Mouse (Mus musculus) thymus, adult 18-20 months (tissue): ENCODE measurements at regions not wholly inside any gene's neighbourhood (a gene's known extent, or its start where the extent isn't known, plus 50 kb on each side); places are given as distances from the start of the nearest gene placed in this dataset.
"Not testable (repeated sequence)": the region's sequence is repeated elsewhere in the genome, so short reads cannot be mapped to it uniquely, and the experiment has no call there.

Source experiments
- DNase-seq, 2 experiments: peaks; one replicate each; pipeline ENCODE4 v3.0.0; 2022; ENCODE audit warnings: mixed read lengths in 2 of 2

DNA sequence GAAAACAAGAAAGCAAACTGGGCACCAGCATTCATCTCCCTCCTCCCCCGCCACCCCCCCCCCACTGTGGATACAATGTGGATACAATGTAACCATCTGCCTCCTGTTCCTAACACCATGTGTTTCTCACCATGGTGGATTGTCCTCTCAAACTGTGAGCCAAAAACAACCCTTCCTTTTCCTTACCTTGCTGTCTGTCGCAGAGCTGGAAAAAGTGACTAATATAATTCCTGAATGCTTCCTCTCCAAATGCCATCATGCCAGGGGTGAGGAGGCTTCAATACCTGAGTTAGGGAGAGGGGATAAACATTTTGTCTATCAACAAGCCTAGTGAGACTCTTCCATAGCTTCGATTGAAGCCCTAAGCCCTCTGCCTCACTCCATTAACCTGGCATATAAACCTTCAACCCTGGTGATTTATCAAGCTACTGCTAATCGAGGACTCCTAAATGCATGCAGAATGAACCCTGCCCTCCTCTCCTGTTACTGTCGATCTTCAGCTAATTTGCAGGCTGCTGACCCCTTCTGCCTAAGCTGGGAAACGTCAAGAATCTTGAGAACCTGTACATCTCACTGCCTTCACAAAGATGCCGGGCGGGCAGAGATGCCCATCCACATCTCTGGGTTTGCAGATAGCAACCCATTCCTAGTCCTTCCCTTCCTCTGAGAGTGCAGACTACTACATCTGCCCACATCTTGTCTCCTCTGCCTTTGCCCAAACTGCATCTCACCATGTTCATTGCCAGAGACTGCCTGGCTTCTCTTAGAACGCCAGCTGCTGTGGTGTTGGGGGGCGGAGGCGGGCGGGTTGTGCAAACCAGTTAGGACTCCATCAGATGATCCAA, 184.3 kb upstream of the Rpl38 start:
- no peak for DNase-seq

DNA sequence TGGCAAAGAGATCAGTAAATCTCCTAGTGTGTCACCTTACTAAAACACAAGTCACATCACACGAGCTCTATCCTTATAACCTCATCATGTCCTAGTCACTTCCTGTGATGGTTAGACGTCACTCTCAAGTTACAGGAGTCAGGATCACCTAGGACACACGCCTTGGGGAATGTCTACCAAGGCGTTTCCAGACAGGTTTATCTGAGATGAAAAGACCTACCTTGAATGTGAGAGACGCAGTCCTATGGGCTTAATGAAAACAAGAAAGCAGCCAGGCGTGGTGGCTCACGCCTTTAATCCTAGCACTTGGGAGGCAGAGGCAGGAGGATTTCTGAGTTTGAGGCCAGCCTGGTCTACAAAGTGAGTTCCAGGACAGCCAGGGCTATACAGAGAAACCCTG, 185.0 kb upstream of the Rpl38 start:
- not testable (repeated sequence) for DNase-seq

DNA sequence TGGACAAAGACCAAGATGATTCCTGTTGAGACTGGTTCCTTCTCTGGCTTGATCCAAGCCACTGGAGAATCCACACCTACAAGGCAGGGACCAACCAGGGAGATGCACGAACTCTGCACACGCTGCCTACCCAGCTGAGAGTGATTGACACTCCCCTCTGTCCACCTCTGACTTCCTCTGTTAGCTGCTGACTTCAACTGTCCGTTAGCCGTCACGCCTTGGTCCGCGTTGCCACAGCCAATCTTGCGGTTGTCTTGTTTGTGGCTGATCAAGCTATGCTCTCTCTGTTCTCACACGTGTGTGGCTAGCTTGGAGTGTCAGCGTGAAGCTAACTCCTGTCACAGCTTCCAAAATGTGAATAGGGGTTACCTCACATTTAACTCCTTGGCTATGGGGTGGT, 186.3 kb upstream of the Rpl38 start:
- no peak for DNase-seq

DNA sequence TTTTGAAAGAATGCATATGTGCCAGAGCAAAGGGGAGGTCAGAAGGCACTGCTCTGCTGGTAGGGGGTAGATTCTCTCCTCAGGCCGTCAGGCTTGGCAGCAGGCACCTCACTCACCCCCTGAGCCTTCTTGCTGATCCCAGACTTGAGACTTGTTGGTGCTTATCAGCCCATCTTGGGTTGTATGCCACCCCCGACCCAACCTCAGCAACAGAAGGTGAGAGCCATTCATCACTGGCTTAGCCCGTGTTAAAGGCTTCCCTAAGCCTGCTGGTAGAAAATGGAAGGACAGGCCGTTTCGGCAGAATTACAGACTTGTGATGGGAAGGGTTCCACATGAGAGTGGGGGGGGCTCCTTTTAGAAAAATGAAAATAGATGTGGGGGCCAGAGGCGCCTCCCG, 187.3 kb upstream of the Rpl38 start:
- DNase-seq, result no peak

DNA sequence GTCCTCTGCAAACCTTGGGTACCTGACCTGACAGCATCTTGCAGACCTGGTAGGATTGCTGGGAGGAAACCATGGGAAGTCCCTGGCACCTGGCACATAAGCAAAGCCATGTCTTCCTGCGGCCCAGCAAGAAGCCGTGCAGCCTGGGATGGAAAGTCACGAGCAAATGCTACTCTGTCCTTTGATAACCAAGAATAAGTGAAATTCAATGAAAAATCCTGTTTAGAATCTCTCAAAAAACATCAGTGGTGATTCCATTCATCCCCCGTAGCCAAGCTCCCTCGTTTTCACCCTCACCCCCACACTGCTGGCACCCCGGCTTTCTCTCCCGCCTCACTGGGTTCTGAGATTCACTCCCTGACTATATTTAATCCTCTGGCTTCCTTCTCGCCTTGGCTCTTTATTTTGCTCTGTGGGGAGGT, 188.2 kb upstream of the Rpl38 start:
- DNase-seq, result no peak

DNA sequence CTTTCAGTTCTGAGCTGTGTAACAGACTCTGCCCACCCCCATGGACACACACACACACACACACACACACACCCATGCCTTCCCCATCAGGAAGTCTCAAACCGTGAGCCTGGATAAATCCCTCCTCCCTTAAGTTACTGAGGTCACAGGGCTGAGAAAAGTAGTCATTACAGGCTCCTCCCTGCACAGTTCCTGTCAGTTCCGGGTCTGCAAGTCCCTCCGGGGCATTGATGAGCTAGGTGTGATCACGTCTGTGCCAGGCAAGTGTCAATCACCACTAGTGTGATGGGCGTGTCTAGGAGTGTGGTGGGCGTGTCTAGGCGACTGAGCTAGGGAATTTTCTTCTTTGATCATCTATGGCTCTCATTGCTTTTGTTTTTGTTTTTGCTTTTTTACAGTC, 189.6 kb upstream of the Rpl38 start:
- DNase-seq, result no peak

DNA sequence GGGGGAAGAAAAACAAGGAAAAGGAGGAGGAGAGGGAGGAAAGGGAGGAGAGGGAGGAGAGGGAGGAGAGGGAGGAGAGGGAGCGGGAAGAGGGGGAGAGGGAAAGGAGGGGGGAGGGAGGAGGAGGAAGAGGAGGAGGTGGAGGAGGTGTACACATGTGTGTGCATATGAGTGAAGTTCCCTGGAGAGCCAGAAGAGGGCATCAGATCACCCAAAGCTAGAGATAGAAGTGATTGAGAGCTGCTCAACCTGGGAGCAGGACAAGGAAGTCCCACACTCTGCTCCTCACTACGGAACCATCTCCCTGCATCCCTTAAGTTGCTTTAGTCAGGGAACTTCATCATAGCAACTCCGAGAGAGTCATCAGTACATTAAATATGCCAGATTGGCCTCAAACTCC, 191.0 kb upstream of the Rpl38 start:
- no peak for DNase-seq

DNA sequence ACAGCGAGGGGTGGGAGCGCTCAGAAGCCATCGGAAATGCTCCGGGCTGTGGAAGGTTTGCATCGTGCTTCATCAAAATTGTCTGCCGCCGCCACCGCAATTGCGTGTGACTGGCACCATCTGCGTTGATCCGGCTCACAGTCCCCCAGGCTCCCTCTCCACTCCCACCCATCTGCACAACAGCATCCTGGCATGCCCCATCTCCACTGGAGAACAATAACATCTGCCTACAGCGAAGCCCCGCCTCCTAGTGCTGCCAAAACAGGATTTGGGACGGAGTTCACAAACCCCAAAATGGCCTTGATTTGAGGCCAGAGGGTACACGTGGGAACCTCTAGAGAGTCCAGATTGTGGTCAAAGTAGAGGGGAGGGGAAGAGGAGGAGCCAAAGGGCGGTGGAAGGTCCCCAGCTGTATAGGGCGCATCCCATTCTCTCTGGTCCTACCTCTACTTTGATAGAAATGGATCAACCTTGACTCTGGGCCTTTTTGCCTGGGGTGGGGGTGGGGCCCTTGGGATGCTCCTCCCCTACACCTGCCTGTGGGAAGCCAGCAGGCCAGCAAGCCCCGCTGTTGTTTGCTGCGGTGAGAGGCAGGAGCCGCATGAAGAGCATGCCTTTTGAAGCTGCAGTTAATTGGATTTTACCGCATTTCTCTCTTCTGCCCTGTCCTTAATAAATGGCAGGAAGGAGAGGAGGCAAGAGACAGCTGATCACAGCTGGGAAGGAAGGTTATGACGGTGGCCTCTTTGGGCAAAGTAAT, 195.6 kb upstream of the Rpl38 start:
- DNase-seq, result no peak

DNA sequence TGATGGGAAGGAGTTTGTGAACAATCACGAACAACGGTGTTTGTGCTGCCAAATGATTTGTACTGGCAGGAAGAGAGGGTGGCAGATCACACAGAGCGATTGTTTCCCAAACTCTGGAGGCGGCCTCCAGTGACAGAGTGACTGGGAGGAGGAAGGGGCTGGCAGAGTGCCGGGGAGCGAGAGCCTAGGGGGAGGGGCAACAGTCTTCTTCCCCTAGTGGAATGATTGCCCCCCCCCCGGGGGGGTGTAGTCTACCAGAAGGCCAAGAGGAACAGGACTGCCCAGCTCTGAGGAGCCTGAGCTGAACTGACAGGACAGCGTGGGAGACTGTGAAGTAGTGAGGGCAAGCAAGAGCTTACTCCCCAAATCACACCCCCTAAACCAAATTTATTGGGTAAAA, 199.9 kb upstream of the Rpl38 start:
- DNase-seq, result no peak

DNA sequence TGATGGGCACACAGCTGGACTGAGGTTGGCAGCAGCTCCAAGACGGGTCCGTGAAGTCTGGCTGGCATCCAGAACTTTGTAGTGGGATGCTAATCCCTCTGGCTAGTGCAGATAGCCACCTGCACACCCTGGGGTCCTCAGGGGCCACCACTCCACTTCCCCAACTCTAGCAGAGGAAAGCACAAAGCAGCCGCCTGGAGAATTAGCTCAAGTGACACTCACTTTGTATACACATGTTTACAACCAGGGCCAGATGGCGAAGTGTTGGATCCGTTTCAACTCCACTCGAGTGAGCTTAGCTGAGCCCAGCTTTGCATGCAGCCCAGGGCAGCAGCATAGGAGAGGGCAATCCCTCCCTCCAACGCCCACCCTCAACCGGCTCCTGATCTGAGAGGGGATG, 200.5 kb upstream of the Rpl38 start:
- no peak for DNase-seq

DNA sequence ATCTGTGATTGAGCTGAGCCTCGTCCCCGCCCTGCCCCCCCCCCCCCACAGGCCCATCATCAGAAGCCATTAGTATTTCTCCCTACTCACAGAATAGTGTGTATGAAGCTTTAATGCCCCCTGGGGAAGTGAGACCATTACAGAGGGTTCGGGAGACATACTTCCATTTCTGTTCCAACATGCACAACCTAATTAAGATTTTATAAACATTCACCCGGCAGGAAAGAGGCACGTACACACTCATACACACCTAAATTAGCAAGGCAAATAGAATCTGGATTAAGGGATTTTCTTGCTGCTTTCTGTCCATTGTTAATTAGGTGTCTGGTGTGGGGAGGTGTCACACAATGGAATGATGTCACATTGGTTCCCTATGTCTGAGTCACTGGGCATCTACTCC, 202.8 kb upstream of the Rpl38 start:
- DNase-seq, result no peak

DNA sequence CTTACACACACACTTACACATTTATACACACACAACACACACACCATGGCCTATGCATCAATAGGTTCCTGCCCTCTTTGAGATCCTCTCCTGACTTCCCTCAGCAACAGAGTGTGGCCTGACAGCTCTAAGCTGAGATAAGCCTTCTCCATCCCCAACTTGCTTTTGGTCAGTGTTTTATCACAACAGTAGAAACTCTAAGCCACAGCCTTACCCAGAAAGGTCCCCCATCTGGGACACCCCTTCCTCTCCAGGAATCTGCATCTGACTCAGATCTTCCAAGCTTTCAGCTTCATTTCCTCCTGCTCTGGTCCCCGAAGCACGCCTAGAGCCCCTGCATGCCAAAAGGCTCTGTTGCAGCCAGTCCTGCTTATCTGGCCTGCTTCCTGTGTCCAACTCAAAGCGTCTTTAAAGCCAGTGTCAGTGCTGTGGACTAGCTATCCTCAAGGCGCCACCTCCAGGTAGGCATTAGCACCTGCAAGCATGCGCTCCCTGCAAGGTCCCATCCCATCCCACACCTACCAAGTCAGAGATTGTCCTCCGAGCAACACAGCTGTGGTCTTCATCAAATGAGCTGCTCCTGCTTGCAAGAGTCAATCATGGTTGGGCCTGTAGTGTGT, 205.5 kb upstream of the Rpl38 start:
- DNase-seq, result no peak

DNA sequence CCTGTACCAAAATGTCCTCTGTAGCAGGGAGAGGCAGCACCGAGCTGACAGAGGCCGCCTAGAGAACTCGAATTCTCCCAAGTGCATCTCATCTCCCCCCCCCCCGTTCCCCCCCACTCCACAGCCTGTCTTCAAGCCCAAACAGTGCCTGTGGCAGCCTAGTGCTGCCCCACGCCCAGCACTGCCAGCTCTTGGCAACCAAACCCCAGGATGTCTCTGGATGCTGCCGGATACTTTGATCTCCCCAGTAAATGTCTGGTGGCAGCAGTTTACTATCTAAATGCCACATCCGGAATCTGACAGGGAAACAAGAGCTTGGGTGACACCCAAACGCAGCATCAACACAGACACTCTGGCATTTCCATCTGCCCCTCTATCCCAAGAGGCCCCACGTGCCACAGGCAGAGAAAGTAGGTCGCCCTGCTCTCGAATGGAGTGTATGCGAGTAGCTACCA, 213.4 kb upstream of the Rpl38 start:
- no peak for DNase-seq

DNA sequence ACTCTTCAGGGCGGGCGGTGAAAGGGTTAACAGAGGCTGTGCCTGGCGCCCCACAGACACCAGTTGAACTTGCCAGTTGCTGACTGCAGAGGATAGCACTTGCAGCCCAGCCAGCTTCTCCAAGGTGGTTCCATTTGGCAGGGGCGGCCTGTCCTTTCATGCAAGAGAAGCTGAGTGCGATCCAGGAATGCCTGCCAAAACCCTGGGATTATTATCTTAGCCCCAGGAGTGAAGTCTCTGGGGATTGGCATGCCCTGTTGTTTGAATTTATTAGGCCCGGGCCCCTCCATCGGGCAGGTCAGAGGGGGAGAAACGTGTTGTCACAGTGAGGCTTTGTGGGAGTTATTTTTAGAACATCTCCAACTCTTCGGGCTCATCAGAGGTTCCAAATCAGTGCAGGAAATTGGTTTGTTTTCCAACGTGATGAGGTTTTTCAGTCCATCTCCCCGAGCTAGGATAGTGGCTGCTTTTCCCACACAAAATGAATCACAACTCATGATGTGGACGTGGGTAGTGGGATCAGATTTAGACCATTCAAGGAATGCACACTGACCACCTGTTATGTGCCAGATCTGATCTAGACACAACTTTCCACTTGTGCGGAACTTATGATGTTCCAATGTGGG, 219.4 kb upstream of the Rpl38 start:
- no peak for DNase-seq

DNA sequence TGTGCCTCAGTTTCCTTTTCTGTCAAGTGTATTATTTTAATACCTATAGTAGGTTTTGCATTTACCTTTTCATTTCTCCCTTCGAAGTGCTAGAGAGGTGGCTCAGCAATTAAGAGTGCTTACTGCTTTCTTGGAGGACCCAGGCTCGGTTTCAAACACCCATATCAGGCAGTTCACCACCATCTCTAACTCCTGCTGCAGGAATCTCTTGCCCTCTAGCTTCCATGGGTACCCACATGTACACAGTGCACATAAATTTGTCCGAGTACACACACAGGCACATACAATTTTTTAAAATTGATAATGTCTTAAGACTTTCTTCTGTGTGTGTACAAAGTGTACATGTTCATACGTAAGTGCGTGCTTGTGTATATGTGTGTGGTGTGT, 220.9 kb upstream of the Rpl38 start:
- DNase-seq, result no peak

DNA sequence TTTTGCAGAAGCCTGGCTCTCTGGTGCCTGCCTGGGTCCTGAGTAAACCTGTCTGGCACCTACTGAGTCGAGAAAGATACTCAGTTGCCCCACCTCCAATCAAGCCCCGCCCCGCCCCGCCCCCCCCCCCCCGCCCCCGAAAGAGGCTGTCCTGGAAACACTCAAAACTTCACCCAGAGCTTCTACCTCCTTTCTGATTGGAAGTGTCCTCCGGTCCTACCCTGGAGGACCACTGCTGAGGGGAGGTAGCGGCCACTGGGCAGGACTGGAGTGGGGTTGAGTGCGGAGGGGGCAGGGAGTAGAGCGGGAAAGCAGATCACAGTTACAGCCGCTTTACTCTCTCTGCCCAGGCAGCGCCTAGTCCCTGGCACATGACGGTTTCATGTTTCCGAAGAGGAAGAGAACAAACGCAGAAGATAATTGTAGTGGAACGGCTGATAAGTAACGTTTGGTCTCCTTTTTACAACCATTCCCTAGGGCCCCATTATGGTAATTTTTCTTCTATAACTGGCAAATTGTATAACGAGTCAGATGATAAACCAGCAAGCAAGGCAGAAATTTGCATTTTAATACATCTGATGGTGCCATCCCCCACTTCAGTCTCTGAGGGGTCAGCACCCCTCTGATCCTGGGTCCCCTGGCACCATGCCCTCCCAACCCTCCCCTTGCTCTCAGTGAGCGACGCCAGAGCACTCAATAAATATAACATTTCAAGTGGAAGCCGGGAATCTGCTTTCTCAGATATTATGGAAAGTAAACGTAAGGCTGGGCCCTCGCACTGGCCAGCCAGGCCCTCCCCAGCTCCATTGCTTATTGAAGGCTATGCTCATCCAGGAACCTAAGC, 221.5 kb upstream of the Rpl38 start:
- DNase-seq, result peak; percentile 11 to 16

DNA sequence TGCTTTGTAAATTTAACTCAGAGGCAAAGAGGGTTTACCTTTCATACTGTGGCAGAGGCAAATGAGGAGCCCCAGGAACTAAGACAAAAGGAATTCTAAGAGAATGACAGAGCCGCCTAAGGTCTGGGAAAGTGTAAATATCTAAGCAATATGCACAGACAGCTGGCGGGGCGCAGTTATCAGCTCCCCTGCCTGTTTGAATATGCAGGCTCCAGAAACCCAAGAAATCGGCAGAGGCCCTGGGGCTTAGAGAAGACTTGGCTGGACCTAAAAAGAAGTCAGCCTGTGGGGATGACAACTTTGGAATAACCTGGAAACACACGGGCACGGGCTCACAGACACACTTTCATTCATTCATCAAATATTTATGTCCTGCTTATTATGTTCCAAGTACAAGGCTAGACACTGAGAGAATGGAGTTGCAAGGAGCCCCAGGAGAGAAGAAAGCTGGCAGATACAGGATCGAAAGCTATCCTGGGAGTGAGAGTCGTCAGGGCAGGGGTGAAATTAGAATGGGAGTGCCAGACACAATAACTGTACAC, 222.2 kb upstream of the Rpl38 start:
- DNase-seq, result no peak

DNA sequence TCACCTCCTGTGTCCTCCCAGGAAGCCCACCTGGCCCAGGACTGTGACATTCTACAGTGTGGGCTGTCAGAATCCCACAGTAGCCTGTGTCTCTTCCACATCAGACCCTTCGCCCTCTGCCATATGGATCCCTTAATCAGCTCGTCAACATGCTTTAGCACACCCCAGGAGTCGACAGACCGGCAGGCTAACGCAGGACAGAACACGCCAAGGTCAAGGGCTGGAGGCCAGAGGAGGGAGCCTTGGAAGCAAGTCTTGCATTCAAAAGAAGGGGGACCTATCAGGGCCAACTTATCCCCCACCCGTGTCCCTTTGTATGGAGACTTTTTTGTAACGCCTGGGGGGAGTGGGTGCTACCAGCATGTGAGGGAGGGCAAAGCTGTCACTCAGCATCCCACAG, 224.1 kb upstream of the Rpl38 start:
- no peak for DNase-seq

DNA sequence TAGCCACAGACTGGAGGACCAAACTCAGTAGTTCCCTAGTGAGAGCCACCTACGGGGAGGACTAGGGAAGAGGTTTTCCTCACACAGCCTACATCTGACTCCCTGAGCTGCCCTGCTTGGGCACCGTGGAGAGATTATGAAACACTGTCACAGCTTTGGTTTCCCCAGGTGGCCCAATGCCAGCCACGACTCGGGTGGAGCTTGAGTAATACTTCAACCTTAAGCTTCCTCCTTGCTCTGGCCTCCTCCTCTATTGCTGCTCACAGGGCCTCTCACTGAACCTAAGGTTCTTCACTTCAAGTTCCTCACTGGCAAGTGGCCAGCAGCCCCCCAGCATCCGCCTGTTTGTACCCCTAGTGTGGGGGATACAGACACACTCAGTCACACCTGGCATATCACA, 224.9 kb upstream of the Rpl38 start:
- no peak for DNase-seq

DNA sequence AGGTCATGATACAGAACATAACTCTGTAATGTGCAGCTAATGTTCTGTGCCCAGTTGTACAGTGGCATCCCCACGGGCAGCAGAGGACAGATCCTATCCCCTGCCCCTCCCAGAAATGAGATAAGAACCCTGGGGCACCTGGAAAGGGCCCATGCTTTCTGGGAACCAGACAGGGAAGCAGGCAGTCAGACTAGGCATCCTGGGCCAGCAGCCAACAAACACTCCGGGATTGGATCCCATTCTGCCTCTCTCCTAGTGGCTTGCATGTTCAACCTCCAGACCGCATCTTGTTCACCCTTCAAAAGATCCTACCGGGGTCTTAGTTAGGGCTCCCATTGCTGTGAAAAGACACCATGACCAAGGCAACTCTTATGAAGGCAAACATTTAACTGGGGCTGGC, 229.0 kb upstream of the Rpl38 start:
- DNase-seq, result no peak

DNA sequence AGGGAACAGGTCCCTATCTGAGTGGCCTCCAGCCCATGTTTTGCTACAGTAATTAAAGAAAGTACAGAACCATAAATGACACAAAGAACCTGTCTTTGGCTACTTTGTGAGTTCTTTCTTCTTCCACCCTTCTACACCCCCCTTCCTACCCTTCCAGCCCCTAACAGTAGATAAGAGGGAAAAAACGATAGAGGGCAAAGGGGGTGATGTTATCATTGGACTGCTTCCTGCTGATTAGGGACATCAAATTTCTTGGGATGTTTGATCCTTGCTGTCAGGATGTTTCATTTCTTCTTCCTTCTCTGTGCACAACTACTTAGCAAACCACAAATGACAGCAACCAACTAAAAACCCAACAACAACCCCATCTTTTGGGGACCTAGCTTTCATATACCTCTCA, 232.5 kb upstream of the Rpl38 start:
- no peak for DNase-seq

DNA sequence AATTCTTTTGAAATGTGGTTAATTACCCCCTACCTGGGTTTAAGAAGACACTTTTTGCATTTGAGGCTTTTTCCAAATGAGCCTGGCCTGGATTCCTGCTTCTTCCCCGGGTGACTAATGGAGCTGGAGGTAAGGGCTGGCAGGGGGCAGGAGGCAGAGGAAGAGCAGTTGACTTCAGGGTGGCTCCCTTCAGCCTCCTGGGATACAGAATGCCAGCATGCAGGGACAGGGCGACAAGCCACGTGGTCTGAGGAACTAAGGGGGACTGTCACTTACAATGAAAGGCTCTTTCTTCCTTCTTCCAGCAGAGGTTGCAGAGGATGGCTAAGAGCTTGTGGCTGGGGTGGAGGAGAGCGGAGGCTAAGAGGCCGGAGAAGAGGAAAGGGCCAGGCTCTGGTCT, 234.8 kb upstream of the Rpl38 start:
- DNase-seq, result no peak
